Mouse (Mus musculus) MEL (cell line): ENCODE measurements around the gene Lpin1. TPM values are rescaled to one million over a fixed set of nuclear protein-coding genes. Genes with fewer than 3 reads are reported as not detected.

Source experiments
- DNase-seq: peaks from one replicate; pipeline ENCODE4 v3.0.0; 2011; ENCODE audit warnings: low read depth, low spot score
- H3K27ac ChIP-seq: 2 replicates; pipeline ENCODE4 v1.5.1; 2012; ENCODE audit warnings: low read depth, mild to moderate bottlenecking, control low read depth, low read length, moderate library complexity; ENCODE audit not compliant: control insufficient read depth
- H3K27me3 ChIP-seq, 2 experiments: fragments of 150-350 bp in 1 of 2; sonication (generic) in 1 of 2; 2 replicates each; pipeline ENCODE4 v1.6.1; 2012; ENCODE audit warnings: low read length in 2 of 2, mild to moderate bottlenecking in 2 of 2, improper control_type of control experiment in 1 of 2, moderate library complexity in 1 of 2; ENCODE audit not compliant: insufficient read depth in 2 of 2, control insufficient read depth in 1 of 2
- H3K36me3 ChIP-seq, 2 experiments: 2 replicates each; pipeline ENCODE4 v1.6.1; 2012 to 2014; ENCODE audit warnings: low read length in 2 of 2, improper control_type of control experiment in 1 of 2, inconsistent platforms in 1 of 2, mild to moderate bottlenecking in 1 of 2; ENCODE audit not compliant: insufficient read depth in 2 of 2, control insufficient read depth in 1 of 2
- H3K4me1 ChIP-seq, 2 experiments: fragments of 150-350 bp in 1 of 2; sonication (generic) in 1 of 2; 2 replicates each; pipeline ENCODE4 v1.6.1; 2012; ENCODE audit warnings: low read length in 2 of 2, improper control_type of control experiment in 1 of 2, mild to moderate bottlenecking in 1 of 2; ENCODE audit not compliant: insufficient read depth in 2 of 2, control insufficient read depth in 1 of 2
- H3K4me3 ChIP-seq, 2 experiments: fragments of 150-350 bp in 1 of 2; sonication (generic) in 1 of 2; 2 replicates each; pipeline ENCODE4 v1.5.1; 2012; ENCODE audit warnings: low read depth in 2 of 2, low read length in 2 of 2, mild to moderate bottlenecking in 2 of 2, moderate library complexity in 2 of 2, control low read depth in 1 of 2, improper control_type of control experiment in 1 of 2; ENCODE audit not compliant: control insufficient read depth in 1 of 2, insufficient read depth in 1 of 2
- H3K79me2 ChIP-seq: 2 replicates; pipeline ENCODE4 v1.6.1; 2012; ENCODE audit warnings: mild to moderate bottlenecking, low read length, moderate library complexity; ENCODE audit not compliant: control insufficient read depth, poor library complexity, insufficient read depth
- H3K9ac ChIP-seq: 2 replicates; pipeline ENCODE4 v1.6.1; 2012; ENCODE audit warnings: low read depth, mild to moderate bottlenecking, control low read depth, low read length, moderate library complexity; ENCODE audit not compliant: control insufficient read depth, poor library complexity, severe bottlenecking
- H3K9me3 ChIP-seq: fragments of 150-350 bp; sonication (generic); replicated peaks from 2 replicates; pipeline ENCODE4 v1.6.1; 2012; ENCODE audit warnings: mild to moderate bottlenecking, low read length, improper control_type of control experiment, moderate library complexity; ENCODE audit not compliant: insufficient read depth
- BHLHE40 ChIP-seq: IDR thresholded peaks from 2 replicates; pipeline ENCODE4 v1.6.1; 2012; ENCODE audit warnings: low read depth, mild to moderate bottlenecking, inconsistent platforms, low read length, improper control_type of control experiment, borderline replicate concordance
- CHD2 ChIP-seq: IDR thresholded peaks from 2 replicates; pipeline ENCODE4 v1.6.1; 2011; ENCODE audit warnings: low read length, improper control_type of control experiment
- CTCF ChIP-seq, 3 experiments: IDR thresholded peaks in 2 of 3; conservative IDR thresholded peaks in 1 of 3; 2 replicates each; pipeline ENCODE4 v1.5.1; 2011 to 2012; ENCODE audit warnings: low read length in 3 of 3, low read depth in 2 of 3, mild to moderate bottlenecking in 2 of 3, improper control_type of control experiment in 1 of 3, inconsistent platforms in 1 of 3, mixed read lengths in 1 of 3, moderate library complexity in 1 of 3; ENCODE audit not compliant: control insufficient read depth in 1 of 3, insufficient read depth in 1 of 3, poor library complexity in 1 of 3, severe bottlenecking in 1 of 3
- E2F4 ChIP-seq: IDR thresholded peaks from 2 replicates; pipeline ENCODE4 v1.6.1; 2011; ENCODE audit warnings: low read depth, low read length, improper control_type of control experiment, borderline replicate concordance
- ELF1 ChIP-seq: IDR thresholded peaks from 2 replicates; pipeline ENCODE4 v1.6.1; 2014; ENCODE audit warnings: low read depth, mild to moderate bottlenecking, inconsistent platforms, low read length, improper control_type of control experiment, moderate library complexity
- MAFK ChIP-seq: IDR thresholded peaks from 2 replicates; pipeline ENCODE4 v1.6.1; 2011; ENCODE audit warnings: low read depth, mild to moderate bottlenecking, low read length, improper control_type of control experiment, borderline replicate concordance
- MYB ChIP-seq: IDR thresholded peaks from 2 replicates; pipeline ENCODE4 v1.6.1; 2011; ENCODE audit warnings: mild to moderate bottlenecking, low read depth, low read length, improper control_type of control experiment
- POLR2AphosphoS2 ChIP-seq: IDR thresholded peaks from 2 replicates; pipeline ENCODE4 v1.6.1; 2011; ENCODE audit warnings: low read length, improper control_type of control experiment
- RAD21 ChIP-seq: IDR thresholded peaks from 2 replicates; pipeline ENCODE4 v1.6.1; 2011; ENCODE audit warnings: mild to moderate bottlenecking, low read depth, low read length, improper control_type of control experiment
- RCOR1 ChIP-seq: IDR thresholded peaks from 2 replicates; pipeline ENCODE4 v1.6.1; 2012; ENCODE audit warnings: low read depth, mild to moderate bottlenecking, inconsistent platforms, low read length, improper control_type of control experiment
- SMC3 ChIP-seq: IDR thresholded peaks from 2 replicates; pipeline ENCODE4 v1.6.1; 2011; ENCODE audit warnings: low read depth, low read length, improper control_type of control experiment
- TBP ChIP-seq: IDR thresholded peaks from 2 replicates; pipeline ENCODE4 v1.8.0; 2011; ENCODE audit warnings: low read depth, low read length, improper control_type of control experiment
- TCF12 ChIP-seq: IDR thresholded peaks from 2 replicates; pipeline ENCODE4 v1.6.1; 2014; ENCODE audit warnings: low read depth, mild to moderate bottlenecking, inconsistent platforms, low read length, improper control_type of control experiment, moderate library complexity
- UBTF ChIP-seq: IDR thresholded peaks from 2 replicates; pipeline ENCODE4 v1.6.1; 2012; ENCODE audit warnings: low read depth, mild to moderate bottlenecking, inconsistent platforms, low read length, improper control_type of control experiment, moderate library complexity, borderline replicate concordance; ENCODE audit not compliant: insufficient read depth
- USF1 ChIP-seq: IDR thresholded peaks from 2 replicates; pipeline ENCODE4 v1.6.1; 2014; ENCODE audit warnings: low read depth, mild to moderate bottlenecking, inconsistent platforms, low read length, improper control_type of control experiment, moderate library complexity
- ZC3H11A ChIP-seq: IDR thresholded peaks from 2 replicates; pipeline ENCODE4 v1.6.1; 2012; ENCODE audit warnings: low read depth, mild to moderate bottlenecking, inconsistent platforms, low read length, improper control_type of control experiment
- ZMIZ1 ChIP-seq: IDR thresholded peaks from 2 replicates; pipeline ENCODE4 v1.6.1; 2012; ENCODE audit warnings: low read depth, mild to moderate bottlenecking, inconsistent platforms, low read length, improper control_type of control experiment, moderate library complexity
- ZNF384 ChIP-seq: IDR thresholded peaks from 2 replicates; pipeline ENCODE4 v1.6.1; 2012; ENCODE audit warnings: low read depth, mild to moderate bottlenecking, inconsistent platforms, low read length, improper control_type of control experiment
- polyA plus RNA-seq, 2 experiments: library from polyadenylated mRNA; stranded (reverse) in 1 of 2; unstranded in 1 of 2; fragments of >175 nt in 1 of 2; fragments of >200 nt in 1 of 2; gene quantifications; 2 replicates each; pipeline versions ENCODE4 v1.2.1 to v1.2.4; 2012; ENCODE audit warnings: low replicate concordance in 2 of 2, low read depth in 1 of 2; ENCODE audit not compliant: insufficient read length in 2 of 2, insufficient read depth in 1 of 2, missing spikeins in 1 of 2
- total RNA-seq: library from RNA; depleted of rRNA; stranded (reverse); fragments of 300-350 nt; gene quantifications from 2 replicates; pipeline ENCODE4 v1.2.3, GENCODE M21; 2012

Gene Lpin1
- total and polyA plus RNA-seq, 3 experiments, result 1.2 to 3.9 TPM; not detected in 1

DNA sequence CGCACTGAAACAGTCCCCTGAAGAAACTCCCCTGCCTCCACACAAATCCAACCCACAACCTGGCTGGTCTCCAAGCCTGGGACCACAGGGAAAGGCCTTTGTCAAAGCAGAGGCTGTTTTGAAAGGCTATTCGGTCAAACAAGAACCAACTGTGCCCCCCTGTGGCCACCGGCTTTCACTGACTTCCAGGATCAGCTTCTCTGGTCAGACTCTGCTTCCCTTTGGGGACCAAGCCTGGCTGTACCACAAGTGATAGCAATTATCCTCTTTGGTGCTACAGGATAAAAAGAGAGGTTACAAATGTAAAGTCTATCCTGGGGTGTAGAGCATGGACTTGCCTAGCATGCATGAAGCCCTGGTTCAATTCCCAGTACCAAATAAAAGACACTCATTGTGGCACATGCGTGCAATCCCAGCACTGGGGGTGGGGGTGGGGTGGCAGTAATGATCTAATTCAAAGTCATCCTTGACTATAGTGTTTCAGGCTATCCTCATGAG, 77.4 kb downstream of the Lpin1 start:
- H3K9ac ChIP-seq, result no peak overlapping the region
- H3K4me3 ChIP-seq, result no peak overlapping the region
- TF ChIP-seq CTCF (IDR thresholded peaks at IDR 0.05 in 2 of 3, conservative IDR thresholded peaks at IDR 0.05 in 1 of 3; ENCODE audit: control insufficient read depth in 1 of 3, insufficient read depth in 1 of 3, low read depth in 2 of 3, low read length in 3 of 3, poor library complexity in 1 of 3, severe bottlenecking in 1 of 3), result peak in 2 of 3 experiments; percentile 31 to 36; a peak in 4 of 6 replicates
- peak; percentile 40 for TF ChIP-seq SMC3
- TF ChIP-seq CHD2, result no peak
- TF ChIP-seq RAD21, result peak; percentile 36
- no peak for TF ChIP-seq RCOR1
- H3K27ac ChIP-seq, result no peak overlapping the region
- H3K36me3 ChIP-seq, result no peaks in the 10 kb centered on the region
- no peaks in the 10 kb centered on the region for H3K79me2 ChIP-seq
- H3K9me3 ChIP-seq, result no peaks in the 10 kb centered on the region
- no peaks in the 10 kb centered on the region for H3K4me1 ChIP-seq
- peak; percentile 7 for DNase-seq
- no peaks in the 10 kb centered on the region; a peak in 1 of 4 replicates for H3K27me3 ChIP-seq

DNA sequence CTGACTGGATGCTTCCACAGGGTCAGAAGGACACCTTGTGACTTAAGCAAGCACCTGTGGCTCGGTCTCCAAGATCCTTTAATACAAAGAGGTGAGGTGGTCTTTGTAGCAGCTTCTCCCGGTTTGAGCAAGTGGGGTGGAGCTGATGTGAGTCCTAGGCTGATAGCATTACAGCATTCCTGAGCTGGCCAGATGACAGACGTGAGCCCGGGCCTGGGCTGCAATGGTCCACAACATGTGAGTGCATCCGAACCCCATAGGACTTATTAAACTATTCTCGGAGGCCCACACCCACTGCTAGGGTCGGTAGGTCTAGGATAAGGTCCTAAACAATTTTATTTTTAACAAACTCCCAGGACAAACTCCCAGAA, 77.9 kb downstream of the Lpin1 start:
- no peaks in the 10 kb centered on the region for H3K9me3 ChIP-seq
- no peaks in the 10 kb centered on the region for H3K79me2 ChIP-seq
- H3K36me3 ChIP-seq, result no peaks in the 10 kb centered on the region
- no peak for DNase-seq
- no peak overlapping the region for H3K27ac ChIP-seq
- no peaks in the 10 kb centered on the region; a peak in 1 of 4 replicates for H3K27me3 ChIP-seq
- H3K4me3 ChIP-seq, result no peak overlapping the region
- no peaks in the 10 kb centered on the region for H3K4me1 ChIP-seq
- no peak for TF ChIP-seq USF1
- TF ChIP-seq ELF1, result no peak
- no peak for TF ChIP-seq ZMIZ1
- TF ChIP-seq ZNF384, result no peak
- no peak for TF ChIP-seq UBTF
- no peak for TF ChIP-seq POLR2AphosphoS2
- no peak for TF ChIP-seq MAFK
- TF ChIP-seq E2F4, result no peak
- TF ChIP-seq RCOR1, result no peak
- TF ChIP-seq ZC3H11A, result no peak
- TF ChIP-seq TCF12, result no peak
- no peak for TF ChIP-seq MYB
- TF ChIP-seq TBP, result no peak
- no peak for TF ChIP-seq BHLHE40
- no peak overlapping the region for H3K9ac ChIP-seq
